Mouse (Mus musculus) midbrain, embryonic 16.5 days (tissue): Measurements from ENCODE around the gene Nr2f1. TPM values are rescaled to one million over a fixed set of nuclear protein-coding genes. Genes with fewer than 3 reads are reported as not detected.
A peak's percentile ranks its signal among the peaks of the same experiment; 100 is the strongest.

Experiments used
- ATAC-seq: fragments of 200-750 bp; cut with Nextera tagmentation; 2 replicates; pipeline ENCODE4 v1.8.0; 2017; ENCODE audit warnings: moderate TSS enrichment
- H3K27ac ChIP-seq: fragments of 300-500 bp; sonication (generic); 2 replicates; pipeline ENCODE4 v1.5.1; 2014; ENCODE audit warnings: mild to moderate bottlenecking, low read length, mixed read lengths
- H3K27me3 ChIP-seq: fragments of 300-500 bp; sonication (generic); 2 replicates; pipeline ENCODE4 v1.6.1; 2014; ENCODE audit warnings: low read depth, low read length, mixed read lengths; ENCODE audit not compliant: control insufficient read depth, insufficient read depth
- H3K36me3 ChIP-seq: fragments of 300-500 bp; sonication (generic); 2 replicates; pipeline ENCODE4 v1.6.1; 2014; ENCODE audit warnings: mild to moderate bottlenecking, low read length, moderate library complexity, mixed read lengths; ENCODE audit not compliant: control insufficient read depth, insufficient read depth
- H3K4me1 ChIP-seq: fragments of 300-500 bp; sonication (generic); 2 replicates; pipeline ENCODE4 v1.6.1; 2014; ENCODE audit warnings: mild to moderate bottlenecking, low read length, mixed read lengths; ENCODE audit not compliant: control insufficient read depth, insufficient read depth
- H3K4me2 ChIP-seq: fragments of 300-500 bp; sonication (generic); 2 replicates; pipeline ENCODE4 v1.6.1; 2014; ENCODE audit warnings: mild to moderate bottlenecking, low read length, mixed read lengths
- H3K4me3 ChIP-seq: fragments of 300-500 bp; sonication (generic); 2 replicates; pipeline ENCODE4 v1.5.1; 2014; ENCODE audit warnings: low read depth, mild to moderate bottlenecking, low read length, moderate library complexity, mixed read lengths
- H3K9ac ChIP-seq: fragments of 300-500 bp; sonication (generic); 2 replicates; pipeline ENCODE4 v1.6.1; 2014; ENCODE audit warnings: low read depth, low read length, mixed read lengths
- H3K9me3 ChIP-seq: fragments of 300-500 bp; sonication (generic); replicated peaks from 2 replicates; pipeline ENCODE4 v1.6.1; 2014; ENCODE audit warnings: mild to moderate bottlenecking, low read length, mixed read lengths; ENCODE audit not compliant: control insufficient read depth, poor library complexity, severe bottlenecking
- WGBS: fragments of 180-500 bp; shearing (Covaris S2); extraction: QIAGEN DNeasy Blood & Tissue Kit; methylation state at CpG from one replicate; pipeline ENCODE4 v1.1.7; 2014; 5-methylcytosine and 5-hydroxymethylcytosine counted together
- polyA plus RNA-seq: library from polyadenylated mRNA; unstranded; fragments of >200 nt; fragmentation: Nextera tagmentation; extraction: Ambion mirVana; gene quantifications from 2 replicates; pipeline ENCODE4 v1.2.1, GENCODE M21; 2015

Gene Nr2f1
- polyA plus RNA-seq, 1 experiment from 2014 or later, result 46.0 TPM

- Histone ChIP-seq H3K36me3 (no peaks in the 10 kb centered on the region), H3K27me3 (no peaks in the 10 kb centered on the region; the same call in 1 of the 2 replicates), H3K27ac (peak overlapping the region; percentile 68), H3K9ac (peak overlapping the region; percentile 47), H3K4me2 (peak overlapping the region; percentile 72), H3K4me3 (peak overlapping the region; percentile 36), H3K9me3 (no peaks in the 10 kb centered on the region), H3K4me1 (peaks cover 20% of the 10 kb centered on the region; the same call in 1 of the 2 replicates)
- WGBS, result under 1% methylated on average over 38 of the region's 38 CpGs
- ATAC-seq, result peak; percentile 60
Observed at GRCm38 (mm10) chr13:78210029-78210747, 10.6 kb upstream of the Nr2f1 start.

DNA sequence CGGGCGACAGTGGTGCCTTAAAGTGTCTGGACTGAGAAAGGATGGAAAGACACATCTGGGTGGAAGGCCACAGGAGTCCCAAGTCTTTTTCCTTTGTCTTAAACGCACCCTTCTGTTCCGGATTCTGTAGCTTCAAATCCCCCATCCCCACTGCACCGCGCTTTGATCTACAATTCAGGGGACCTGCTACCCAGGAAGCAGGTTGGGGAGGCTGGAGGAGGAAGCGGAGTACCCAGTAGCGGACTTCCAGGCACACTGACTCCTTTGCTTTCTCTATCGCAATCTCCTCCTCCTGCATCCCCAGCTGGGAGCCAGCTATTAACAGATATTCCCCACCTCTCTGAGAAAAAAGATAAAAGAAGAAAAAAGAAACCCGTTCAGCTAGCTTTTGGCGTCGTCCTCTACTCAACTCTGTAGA lies 10.1 kb upstream of the Nr2f1 start:
- Histone ChIP-seq H3K27ac (peak overlapping the region; percentile 68), H3K9me3 (no peaks in the 10 kb centered on the region), H3K27me3 (no peaks in the 10 kb centered on the region; the same call in 1 of the 2 replicates), H3K4me3 (peak overlapping the region; percentile 36), H3K4me1 (peaks cover 23% of the 10 kb centered on the region), H3K36me3 (no peaks in the 10 kb centered on the region), H3K4me2 (peak overlapping the region; percentile 72), H3K9ac (peak overlapping the region; percentile 47)
- ATAC-seq, result no peak
- 1% methylated on average over 12 of the region's 12 CpGs for WGBS

GRCm38 (mm10) chr13:78208689-78209410 lies 9.3 kb upstream of the Nr2f1 start:
- Histone ChIP-seq H3K4me2 (peak overlapping the region; percentile 72), H3K9ac (0 out of 2 replicates have a peak overlapping the region, but pooled peaks have one; percentile 32), H3K36me3 (no peaks in the 10 kb centered on the region), H3K4me3 (no peak overlapping the region; the same call in 1 of the 2 replicates), H3K9me3 (no peaks in the 10 kb centered on the region), H3K4me1 (peaks cover 31% of the 10 kb centered on the region), H3K27me3 (no peaks in the 10 kb centered on the region; the same call in 1 of the 2 replicates), H3K27ac (peak overlapping the region; percentile 48; the same call in 1 of the 2 replicates)
- no peak for ATAC-seq
- 14% methylated on average over 14 of the region's 14 CpGs for WGBS

GRCm38 (mm10) chr13:78207796-78208645 lies 8.5 kb upstream of the Nr2f1 start:
- no peaks in the 10 kb centered on the region for H3K9me3 ChIP-seq
- H3K4me3 ChIP-seq, result no peak overlapping the region
- peaks cover 31% of the 10 kb centered on the region for H3K4me1 ChIP-seq
- WGBS, result 14% methylated on average over 12 of the region's 12 CpGs
- peak overlapping the region; percentile 39 for H3K4me2 ChIP-seq
- H3K27me3 ChIP-seq, result no peaks in the 10 kb centered on the region; the same call in 1 of the 2 replicates
- no peak for ATAC-seq
- H3K36me3 ChIP-seq, result no peaks in the 10 kb centered on the region
- H3K9ac ChIP-seq, result peak overlapping the region; percentile 12; the same call in 1 of the 2 replicates
- peak overlapping the region; percentile 14; the same call in 1 of the 2 replicates for H3K27ac ChIP-seq

DNA sequence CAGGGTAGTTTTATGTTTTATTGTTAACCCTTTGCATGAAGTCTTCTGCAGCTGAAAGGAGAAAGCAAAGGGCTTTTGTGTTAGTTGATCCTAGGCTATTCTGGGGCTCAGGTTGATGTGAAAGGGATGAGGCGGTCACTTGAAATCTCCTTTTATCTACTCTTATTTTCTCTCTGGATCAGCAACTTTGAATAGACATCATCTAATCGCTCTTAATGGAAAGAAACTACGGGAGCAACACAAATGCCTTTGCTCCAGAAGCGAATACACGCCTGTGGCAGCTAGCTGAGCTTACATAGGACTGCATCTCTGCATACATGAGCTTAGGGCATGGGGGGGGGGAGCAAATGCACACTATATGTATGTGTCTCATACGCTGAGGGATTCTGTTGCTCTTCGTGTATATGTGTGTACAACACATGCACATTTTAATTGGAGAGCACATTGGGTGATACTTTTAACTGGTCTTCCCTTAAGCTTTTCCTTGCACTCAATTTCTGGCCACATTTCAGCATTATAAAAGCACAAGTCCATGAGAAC lies 7.4 kb upstream of the Nr2f1 start:
- peaks cover 29% of the 10 kb centered on the region for H3K4me1 ChIP-seq
- H3K9me3 ChIP-seq, result no peaks in the 10 kb centered on the region
- no peak for ATAC-seq
- H3K9ac ChIP-seq, result peak overlapping the region; percentile 41; the same call in 1 of the 2 replicates
- H3K27ac ChIP-seq, result 0 out of 2 replicates have a peak overlapping the region, but pooled peaks have one; percentile 9
- peak overlapping the region; percentile 35 for H3K4me2 ChIP-seq
- H3K27me3 ChIP-seq, result no peaks in the 10 kb centered on the region; the same call in 1 of the 2 replicates
- 0 out of 2 replicates have a peak overlapping the region, but pooled peaks have one; percentile 3 for H3K4me3 ChIP-seq
- H3K36me3 ChIP-seq, result no peaks in the 10 kb centered on the region
- 18% methylated on average over 7 of the region's 7 CpGs for WGBS

GRCm38 (mm10) chr13:78205426-78205825 lies 5.9 kb upstream of the Nr2f1 start:
- no peaks in the 10 kb centered on the region for H3K9me3 ChIP-seq
- no peak overlapping the region for H3K4me3 ChIP-seq
- peaks cover 26% of the 10 kb centered on the region for H3K4me1 ChIP-seq

DNA sequence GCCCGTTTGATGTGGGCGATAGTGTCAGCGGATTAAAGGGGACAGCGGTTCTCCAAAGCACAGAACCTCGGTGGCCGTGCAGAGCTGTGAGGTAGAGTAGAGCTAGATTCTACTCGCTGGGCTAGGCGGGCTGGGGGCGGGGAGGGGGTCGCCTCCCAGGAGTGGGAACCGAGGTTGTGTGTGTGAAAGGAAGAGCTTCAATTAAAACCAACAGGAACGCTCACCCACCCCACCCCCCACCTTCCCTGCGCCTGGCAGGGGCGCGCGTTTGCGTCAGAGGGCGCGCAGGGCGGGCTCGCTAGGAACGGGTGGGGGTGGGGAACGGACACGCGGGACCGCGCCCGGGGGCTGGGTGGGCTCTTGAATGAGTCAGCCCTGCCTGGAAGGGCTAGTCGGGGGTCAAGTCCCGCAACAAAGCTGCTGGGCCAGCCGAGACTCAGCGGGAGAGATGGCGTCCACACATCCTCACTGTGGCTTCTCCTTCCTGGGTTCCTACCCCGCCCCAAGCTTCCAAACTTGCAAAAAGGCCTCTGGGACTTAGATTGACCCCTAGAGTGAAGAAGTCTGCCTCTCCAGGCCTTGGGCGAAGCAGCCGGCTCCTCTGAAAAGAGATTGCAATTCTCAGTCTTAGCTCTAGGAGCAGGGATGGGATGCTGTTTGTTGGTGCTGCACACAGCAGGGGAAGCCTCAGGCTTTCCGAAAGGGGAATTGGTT lies 3.9 kb upstream of the Nr2f1 start:
- Histone ChIP-seq H3K9me3 (no peaks in the 10 kb centered on the region), H3K9ac (peak overlapping the region; percentile 83), H3K36me3 (no peaks in the 10 kb centered on the region), H3K27ac (peak overlapping the region; percentile 96), H3K4me2 (peak overlapping the region; percentile 86), H3K4me1 (peaks cover 18% of the 10 kb centered on the region), H3K4me3 (peak overlapping the region; percentile 90), H3K27me3 (no peaks in the 10 kb centered on the region)
- under 1% methylated on average over 28 of the region's 37 CpGs for WGBS
- ATAC-seq, result peak; percentile 59

More at GRCm38 (mm10) chr13:78205426-78205825, 5.9 kb upstream of the Nr2f1 start:
- no peak for ATAC-seq
- H3K27ac ChIP-seq, result no peak overlapping the region
- peak overlapping the region; percentile 9 for H3K4me2 ChIP-seq
- H3K9ac ChIP-seq, result no peak overlapping the region
- H3K36me3 ChIP-seq, result no peaks in the 10 kb centered on the region
- H3K27me3 ChIP-seq, result no peaks in the 10 kb centered on the region
